Comparison of ENCODE assay signal across 13 mouse cellular contexts in the genomic region with DNA sequence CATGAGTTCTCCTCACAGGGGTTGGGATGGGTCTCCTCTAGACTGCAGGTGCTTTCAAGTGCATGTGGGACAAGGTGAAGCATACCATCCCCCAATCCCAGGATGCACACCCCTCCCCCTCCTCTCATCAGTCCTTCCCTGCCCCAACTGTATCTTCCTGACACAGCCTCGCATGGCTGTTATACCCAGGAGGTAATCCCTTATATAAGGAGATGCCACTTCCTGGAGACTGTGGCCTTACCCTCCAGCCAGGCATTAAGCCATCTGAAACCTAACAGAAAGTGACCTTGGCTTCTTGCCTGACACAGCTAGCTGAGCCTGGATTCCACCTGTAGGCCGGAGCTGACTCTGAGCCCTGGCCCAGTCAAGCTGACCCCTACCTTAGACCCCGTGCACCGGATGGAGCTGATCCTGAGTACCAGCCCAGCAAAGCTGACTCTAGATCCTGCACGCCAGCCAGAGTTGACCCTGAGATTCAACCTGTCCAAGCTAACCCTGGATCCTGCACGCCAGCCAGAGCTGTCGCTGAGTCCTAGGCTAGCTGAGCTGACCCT. TPM values are rescaled to one million over a fixed set of nuclear protein-coding genes. Genes with fewer than 3 reads are reported as not detected.
DNase-seq lines count a peak whose midpoint lies in the region; ATAC-seq and TF ChIP-seq lines count a peak whose summit lies in the region.
"Had no signal": no experiment of that assay in that cellular context is flagged by ENCODE, and none has a peak within 500 bp of the region (broad histone marks: within the 10 kb centered on the region; RNA-seq: fewer than 3 reads in every experiment).

No protein-coding gene starts in this region.

- no peak overlapping the region for H3K4me2 ChIP-seq in intestine, embryonic 15.5 days (replicated peaks)
- no peak overlapping the region for H3K4me2 ChIP-seq in intestine, postnatal 0 days (replicated peaks; ENCODE audit: low read depth)
- 0 out of 2 replicates have a peak overlapping the region, but pooled peaks have one; percentile 0 for H3K4me2 ChIP-seq in midbrain, embryonic 13.5 days (replicated peaks)
- H3K4me2 ChIP-seq in midbrain, postnatal 0 days (ENCODE audit: low read depth, low read length, poor library complexity, severe bottlenecking) = no peak overlapping the region
- 0 out of 2 replicates have a peak overlapping the region, but pooled peaks have one; percentile 93 for H3K4me2 ChIP-seq in kidney, embryonic 15.5 days
- peak overlapping the region; percentile 79; the same call in 1 of the 2 replicates for H3K4me2 ChIP-seq in liver, embryonic 16.5 days (ENCODE audit: low read depth, low read length)

- no peaks in the 10 kb centered on the region for H3K27me3 ChIP-seq in intestine, embryonic 15.5 days (replicated peaks)
- H3K27me3 ChIP-seq in intestine, postnatal 0 days (replicated peaks; ENCODE audit: control insufficient read depth, insufficient read depth, low read length) = no peaks in the 10 kb centered on the region
- no peaks in the 10 kb centered on the region for H3K27me3 ChIP-seq in midbrain, embryonic 13.5 days
- H3K27me3 ChIP-seq in midbrain, postnatal 0 days (ENCODE audit: insufficient read depth, low read length) = no peaks in the 10 kb centered on the region
- H3K27me3 ChIP-seq in kidney, embryonic 15.5 days = no peaks in the 10 kb centered on the region
- H3K27me3 ChIP-seq in liver, embryonic 16.5 days (ENCODE audit: control insufficient read depth, insufficient read depth, low read depth, low read length) = no peaks in the 10 kb centered on the region
- H3K27me3 ChIP-seq: hindbrain, embryonic 15.5 days; limb, embryonic 15.5 days had no signal

- peak overlapping the region; percentile 6; the same call in 1 of the 2 replicates for H3K9ac ChIP-seq in intestine, embryonic 15.5 days
- H3K9ac ChIP-seq in intestine, postnatal 0 days (ENCODE audit: low read depth, low read length) = no peak overlapping the region
- H3K9ac ChIP-seq in midbrain, embryonic 13.5 days (replicated peaks) = 0 out of 2 replicates have a peak overlapping the region, but pooled peaks have one; percentile 32
- H3K9ac ChIP-seq in midbrain, postnatal 0 days (replicated peaks; ENCODE audit: low read length, poor library complexity, severe bottlenecking) = no peak overlapping the region
- H3K9ac ChIP-seq in kidney, embryonic 15.5 days = no peak overlapping the region
- H3K9ac ChIP-seq in liver, embryonic 16.5 days (ENCODE audit: low read depth, low read length) = peak overlapping the region; percentile 73; the same call in 1 of the 2 replicates
- H3K9ac ChIP-seq: hindbrain, embryonic 15.5 days; limb, embryonic 15.5 days had no signal

- H3K27ac ChIP-seq in intestine, embryonic 15.5 days = no peak overlapping the region
- no peak overlapping the region for H3K27ac ChIP-seq in intestine, postnatal 0 days (ENCODE audit: low read depth, low read length)
- H3K27ac ChIP-seq in midbrain, embryonic 13.5 days = no peak overlapping the region
- no peak overlapping the region for H3K27ac ChIP-seq in midbrain, postnatal 0 days (ENCODE audit: low read depth, low read length)
- H3K27ac ChIP-seq in kidney, embryonic 15.5 days = no peak overlapping the region
- peak overlapping the region; percentile 92 for H3K27ac ChIP-seq in liver, embryonic 16.5 days (ENCODE audit: low read length)
- H3K27ac ChIP-seq: hindbrain, embryonic 15.5 days; left cerebral cortex, adult 2 months; limb, embryonic 15.5 days had no signal

- ATAC-seq in intestine, embryonic 15.5 days = no peak
- no peak for ATAC-seq in intestine, postnatal 0 days
- ATAC-seq in midbrain, embryonic 13.5 days = no peak
- no peak for ATAC-seq in midbrain, postnatal 0 days (ENCODE audit: low FRiP score)
- ATAC-seq in kidney, embryonic 15.5 days (replicated peaks; ENCODE audit: low FRiP score) = no peak
- ATAC-seq in liver, embryonic 16.5 days (ENCODE audit: low read depth) = no peak
- ATAC-seq: activated CD4-positive, CD25-positive, alpha-beta regulatory T cell, adult 4 months had no signal

- H3K36me3 ChIP-seq in intestine, embryonic 15.5 days = peaks cover 9% of the 10 kb centered on the region
- peaks cover 18% of the 10 kb centered on the region for H3K36me3 ChIP-seq in intestine, postnatal 0 days (ENCODE audit: control insufficient read depth, insufficient read depth)
- H3K36me3 ChIP-seq in midbrain, embryonic 13.5 days = peaks cover 17% of the 10 kb centered on the region
- peaks cover 6% of the 10 kb centered on the region for H3K36me3 ChIP-seq in midbrain, postnatal 0 days (ENCODE audit: insufficient read depth, low read length)
- peaks cover 21% of the 10 kb centered on the region for H3K36me3 ChIP-seq in kidney, embryonic 15.5 days
- peaks cover 7% of the 10 kb centered on the region for H3K36me3 ChIP-seq in liver, embryonic 16.5 days (ENCODE audit: control insufficient read depth, insufficient read depth)
- H3K36me3 ChIP-seq: hindbrain, embryonic 15.5 days had no signal

- H3K9me3 ChIP-seq in intestine, embryonic 15.5 days = no peaks in the 10 kb centered on the region
- no peaks in the 10 kb centered on the region for H3K9me3 ChIP-seq in intestine, postnatal 0 days (ENCODE audit: control insufficient read depth)
- H3K9me3 ChIP-seq in midbrain, embryonic 13.5 days = no peaks in the 10 kb centered on the region
- H3K9me3 ChIP-seq in midbrain, postnatal 0 days (ENCODE audit: low read length) = no peaks in the 10 kb centered on the region
- H3K9me3 ChIP-seq in kidney, embryonic 15.5 days (replicated peaks) = no peaks in the 10 kb centered on the region
- H3K9me3 ChIP-seq in liver, embryonic 16.5 days (replicated peaks; ENCODE audit: control insufficient read depth, low read length) = no peaks in the 10 kb centered on the region
- H3K9me3 ChIP-seq: hindbrain, embryonic 15.5 days; limb, embryonic 15.5 days had no signal

- WGBS in intestine, embryonic 15.5 days = 86% methylated on average over 7 of the region's 7 CpGs
- WGBS in intestine, postnatal 0 days = 93% methylated on average over 7 of the region's 7 CpGs
- WGBS in midbrain, embryonic 13.5 days = 91% methylated on average over 7 of the region's 7 CpGs
- WGBS in midbrain, postnatal 0 days = 87% methylated on average over 7 of the region's 7 CpGs
- WGBS in kidney, embryonic 15.5 days = 92% methylated on average over 7 of the region's 7 CpGs
- WGBS in liver, embryonic 16.5 days (ENCODE audit: insufficient replicate concordance) = 78% methylated on average over 7 of the region's 7 CpGs

- no peak overlapping the region for H3K4me3 ChIP-seq in intestine, embryonic 15.5 days (replicated peaks)
- H3K4me3 ChIP-seq in intestine, postnatal 0 days (ENCODE audit: low read depth, low read length) = no peak overlapping the region
- H3K4me3 ChIP-seq in midbrain, embryonic 13.5 days (replicated peaks) = no peak overlapping the region
- H3K4me3 ChIP-seq in midbrain, postnatal 0 days (ENCODE audit: low read depth, low read length) = no peak overlapping the region
- no peak overlapping the region for H3K4me3 ChIP-seq in kidney, embryonic 15.5 days (replicated peaks)
- peak overlapping the region; percentile 70; the same call in 1 of the 2 replicates for H3K4me3 ChIP-seq in liver, embryonic 16.5 days (ENCODE audit: low read depth, low read length)
- H3K4me3 ChIP-seq: hindbrain, embryonic 15.5 days; left cerebral cortex, adult 2 months had no signal

- DNase-seq in midbrain, postnatal 0 days (ENCODE audit: low spot score) = no peak
- no peak for DNase-seq in urinary bladder, adult 18-20 months (ENCODE audit: low spot score in 2 of 2)
- no peak for DNase-seq in embryo, embryonic 11 days
- DNase-seq: adrenal gland, postnatal 36 days had no signal

- TF ChIP-seq CTCF in intestine, postnatal 0 days (IDR thresholded peaks at IDR 0.05; ENCODE audit: low read depth) = no peak
- no peak for TF ChIP-seq CTCF in midbrain, postnatal 0 days (IDR thresholded peaks at IDR 0.05)

- H3K4me1 ChIP-seq in intestine, embryonic 15.5 days (replicated peaks) = peaks cover 21% of the 10 kb centered on the region
- H3K4me1 ChIP-seq in intestine, postnatal 0 days (replicated peaks; ENCODE audit: control insufficient read depth, insufficient read depth, low read length) = peaks cover 4% of the 10 kb centered on the region; the same call in 1 of the 2 replicates
- H3K4me1 ChIP-seq in midbrain, embryonic 13.5 days (replicated peaks) = peaks cover 41% of the 10 kb centered on the region
- H3K4me1 ChIP-seq in midbrain, postnatal 0 days (ENCODE audit: insufficient read depth, low read length) = 0 out of 2 replicates have a peak, but pooled peaks cover 11% of the 10 kb centered on the region
- H3K4me1 ChIP-seq in kidney, embryonic 15.5 days = peaks cover 39% of the 10 kb centered on the region
- peaks cover 41% of the 10 kb centered on the region for H3K4me1 ChIP-seq in liver, embryonic 16.5 days (ENCODE audit: control insufficient read depth, low read depth, low read length)

RNA-seq across cellular contexts. Expression of a gene that starts 2.0 kb away (rescaled TPM):
- polyA plus RNA-seq in intestine, embryonic 15.5 days (2015; fragmentation: Nextera tagmentation; extraction: Ambion mirVana) = 0.74 and 0.97 TPM in 2 replicates
- 0.31 and 0.50 TPM in 2 replicates for polyA plus RNA-seq in intestine, postnatal 0 days (2015; fragmentation: Nextera tagmentation; extraction: Ambion mirVana)
- polyA plus RNA-seq in midbrain, embryonic 13.5 days (2015; fragmentation: Nextera tagmentation; extraction: Ambion mirVana) = 1.1 and 1.8 TPM in 2 replicates
- total RNA-seq in midbrain, postnatal 0 days (2014; rRNA removed) = 1.1 and 4.3 TPM in 2 replicates
- polyA plus RNA-seq in midbrain, postnatal 0 days (2015; fragmentation: Nextera tagmentation; extraction: Ambion mirVana) = 1.8 and 2.2 TPM in 2 replicates
- 1.3 TPM in 2 replicates for polyA plus RNA-seq in kidney, embryonic 15.5 days (2015; fragmentation: Nextera tagmentation; extraction: Ambion mirVana)
- polyA plus RNA-seq in liver, embryonic 16.5 days (2015; fragmentation: Nextera tagmentation; extraction: Ambion mirVana) = 0.89 and 0.96 TPM in 2 replicates

RNA-seq across cellular contexts. Expression of a gene that starts 3.9 kb away (rescaled TPM):
- polyA plus RNA-seq in intestine, embryonic 15.5 days (2015; fragmentation: Nextera tagmentation; extraction: Ambion mirVana) = 15.1 and 19.1 TPM in 2 replicates
- 20.4 and 21.4 TPM in 2 replicates for polyA plus RNA-seq in intestine, postnatal 0 days (2015; fragmentation: Nextera tagmentation; extraction: Ambion mirVana)
- 16.5 and 19.1 TPM in 2 replicates for polyA plus RNA-seq in midbrain, embryonic 13.5 days (2015; fragmentation: Nextera tagmentation; extraction: Ambion mirVana)
- 22.7 and 35.4 TPM in 2 replicates for total RNA-seq in midbrain, postnatal 0 days (2014; rRNA removed)
- 20.4 and 24.4 TPM in 2 replicates for polyA plus RNA-seq in midbrain, postnatal 0 days (2015; fragmentation: Nextera tagmentation; extraction: Ambion mirVana)
- 16.0 and 19.3 TPM in 2 replicates for polyA plus RNA-seq in kidney, embryonic 15.5 days (2015; fragmentation: Nextera tagmentation; extraction: Ambion mirVana)
- 10.5 and 14.1 TPM in 2 replicates for polyA plus RNA-seq in liver, embryonic 16.5 days (2015; fragmentation: Nextera tagmentation; extraction: Ambion mirVana)

RNA-seq across cellular contexts. Expression of a gene that starts 4.9 kb away (rescaled TPM):
- 66.4 and 81.9 TPM in 2 replicates for polyA plus RNA-seq in intestine, embryonic 15.5 days (2015; fragmentation: Nextera tagmentation; extraction: Ambion mirVana)
- 36.9 and 38.9 TPM in 2 replicates for polyA plus RNA-seq in intestine, postnatal 0 days (2015; fragmentation: Nextera tagmentation; extraction: Ambion mirVana)
- polyA plus RNA-seq in midbrain, embryonic 13.5 days (2015; fragmentation: Nextera tagmentation; extraction: Ambion mirVana) = 13.5 and 14.7 TPM in 2 replicates
- 8.4 and 8.9 TPM in 2 replicates for total RNA-seq in midbrain, postnatal 0 days (2014; rRNA removed)
- 6.5 and 7.5 TPM in 2 replicates for polyA plus RNA-seq in midbrain, postnatal 0 days (2015; fragmentation: Nextera tagmentation; extraction: Ambion mirVana)
- polyA plus RNA-seq in kidney, embryonic 15.5 days (2015; fragmentation: Nextera tagmentation; extraction: Ambion mirVana) = 47.8 and 55.8 TPM in 2 replicates
- 145 and 166 TPM in 2 replicates for polyA plus RNA-seq in liver, embryonic 16.5 days (2015; fragmentation: Nextera tagmentation; extraction: Ambion mirVana)

RNA-seq across cellular contexts. Expression of a gene that starts 5.9 kb away (rescaled TPM):
- polyA plus RNA-seq in intestine, embryonic 15.5 days (2015; fragmentation: Nextera tagmentation; extraction: Ambion mirVana) = 5.9 and 7.4 TPM in 2 replicates
- polyA plus RNA-seq in intestine, postnatal 0 days (2015; fragmentation: Nextera tagmentation; extraction: Ambion mirVana) = 2.4 and 2.8 TPM in 2 replicates
- 7.0 and 10.0 TPM in 2 replicates for polyA plus RNA-seq in midbrain, embryonic 13.5 days (2015; fragmentation: Nextera tagmentation; extraction: Ambion mirVana)
- total RNA-seq in midbrain, postnatal 0 days (2014; rRNA removed) = 2.4 and 3.5 TPM in 2 replicates
- polyA plus RNA-seq in midbrain, postnatal 0 days (2015; fragmentation: Nextera tagmentation; extraction: Ambion mirVana) = 2.5 and 2.9 TPM in 2 replicates
- polyA plus RNA-seq in kidney, embryonic 15.5 days (2015; fragmentation: Nextera tagmentation; extraction: Ambion mirVana) = 8.6 and 10.5 TPM in 2 replicates
- polyA plus RNA-seq in liver, embryonic 16.5 days (2015; fragmentation: Nextera tagmentation; extraction: Ambion mirVana) = 3.3 and 3.8 TPM in 2 replicates

RNA-seq across cellular contexts. Expression of a gene that starts 14.8 kb away (rescaled TPM):
- 81.0 and 87.9 TPM in 2 replicates for polyA plus RNA-seq in intestine, embryonic 15.5 days (2015; fragmentation: Nextera tagmentation; extraction: Ambion mirVana)
- 47.5 and 52.8 TPM in 2 replicates for polyA plus RNA-seq in intestine, postnatal 0 days (2015; fragmentation: Nextera tagmentation; extraction: Ambion mirVana)
- polyA plus RNA-seq in midbrain, embryonic 13.5 days (2015; fragmentation: Nextera tagmentation; extraction: Ambion mirVana) = 98.9 and 106 TPM in 2 replicates
- 65.3 and 65.4 TPM in 2 replicates for total RNA-seq in midbrain, postnatal 0 days (2014; rRNA removed)
- 42.7 and 47.9 TPM in 2 replicates for polyA plus RNA-seq in midbrain, postnatal 0 days (2015; fragmentation: Nextera tagmentation; extraction: Ambion mirVana)
- 111 and 117 TPM in 2 replicates for polyA plus RNA-seq in kidney, embryonic 15.5 days (2015; fragmentation: Nextera tagmentation; extraction: Ambion mirVana)
- polyA plus RNA-seq in liver, embryonic 16.5 days (2015; fragmentation: Nextera tagmentation; extraction: Ambion mirVana) = 48.9 and 50.2 TPM in 2 replicates

Comparison
In these comparisons a context has a peak if more than half of its experiments do, and no peak if none do; other contexts are left out.
1. H3K4me2 ChIP-seq: peak in midbrain, embryonic 13.5 days (single experiment), kidney, embryonic 15.5 days (single experiment) and liver, embryonic 16.5 days (single experiment); none in intestine, embryonic 15.5 days (single experiment), intestine, postnatal 0 days (single experiment) and midbrain, postnatal 0 days (single experiment).
2. H3K9ac ChIP-seq: peak in intestine, embryonic 15.5 days (single experiment), midbrain, embryonic 13.5 days (single experiment) and liver, embryonic 16.5 days (single experiment); none in intestine, postnatal 0 days (single experiment), midbrain, postnatal 0 days (single experiment) and kidney, embryonic 15.5 days (single experiment).